Mouse (Mus musculus) forelimb bud, embryonic 11.5 days (tissue): ENCODE data around the gene Fbxo44.
"Not testable (repeated sequence)": the region's sequence is repeated elsewhere in the genome, so short reads cannot be mapped to it uniquely, and the experiment has no call there.

Experiments
- DNase-seq: peaks from one replicate; pipeline ENCODE4 v3.0.0-alpha.2; 2012; ENCODE audit warnings: low read depth, low spot score

The Fbxo44 gene

DNA sequence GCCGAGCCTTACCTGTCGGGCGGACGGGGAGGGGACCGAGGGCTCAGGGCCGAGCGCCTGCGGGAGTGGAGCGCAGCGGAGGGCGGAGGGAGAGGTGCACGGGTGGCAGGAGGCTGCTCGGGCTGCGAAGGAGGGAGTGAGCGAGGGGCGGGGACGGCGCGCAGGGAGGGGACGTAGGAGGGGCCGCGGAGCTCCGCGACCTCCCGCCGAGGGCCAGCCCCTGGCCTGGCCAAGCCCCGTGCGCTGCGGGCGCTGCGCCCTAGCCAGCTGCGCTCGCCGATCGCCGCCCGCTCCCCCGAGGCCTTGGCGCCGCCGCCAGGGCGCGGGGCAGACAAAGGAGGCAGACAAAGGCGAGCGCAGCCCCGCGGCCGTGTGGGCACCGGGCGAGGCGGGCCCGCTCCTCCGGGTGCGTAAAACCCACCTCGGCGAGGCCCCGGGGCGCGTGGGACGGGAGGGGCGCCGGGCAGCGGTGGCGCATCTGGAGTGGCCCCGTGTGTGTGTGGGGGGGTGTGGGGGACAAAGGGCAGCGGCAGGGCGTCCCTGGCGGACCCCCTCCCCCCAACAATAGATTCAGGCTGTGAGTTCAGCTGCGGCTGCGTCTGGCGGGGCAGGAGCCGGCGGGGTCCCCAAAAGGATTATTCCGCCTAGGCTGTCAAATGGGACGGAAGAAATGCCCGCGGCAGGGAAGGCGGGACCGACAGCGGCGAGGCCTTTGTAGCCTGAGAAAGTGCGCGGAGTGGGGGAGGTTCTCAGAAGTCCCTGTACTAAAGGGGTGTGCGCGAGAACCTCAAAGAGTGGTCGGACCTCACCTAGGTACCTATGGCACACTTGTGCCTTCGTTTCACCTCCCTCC, 29.5 kb downstream of the Fbxo44 start, which contains the start of gene Draxin:
Gene Draxin, minus strand, starts transcription at position 138 of the 853 bp plus-strand sequence.
- peak; percentile 77 for DNase-seq

DNA sequence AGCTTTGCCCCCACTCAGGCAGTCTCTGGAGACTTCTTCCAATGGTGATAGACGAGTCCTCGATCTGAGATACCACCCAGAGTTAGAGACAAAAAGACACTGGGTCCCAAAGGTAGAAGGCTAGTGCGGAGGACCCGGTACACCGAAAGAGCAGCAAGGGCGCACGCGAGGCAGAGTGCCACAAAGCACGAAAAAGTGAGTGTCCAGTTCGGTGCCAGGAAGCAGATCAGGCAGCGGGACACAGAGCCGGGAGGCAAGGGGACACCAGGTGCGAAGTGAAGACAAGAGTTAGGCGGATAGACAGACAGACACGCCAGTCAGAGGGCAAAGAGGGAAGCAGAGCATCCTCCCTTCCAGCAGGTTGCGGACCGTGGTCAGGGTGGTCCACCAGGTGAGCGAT, 30.1 kb downstream of the Fbxo44 start, which contains the start of gene Mad2l2:
Gene Mad2l2, plus strand, starts transcription at position 252 of the 400 bp plus-strand sequence.
- no peak for DNase-seq

DNA sequence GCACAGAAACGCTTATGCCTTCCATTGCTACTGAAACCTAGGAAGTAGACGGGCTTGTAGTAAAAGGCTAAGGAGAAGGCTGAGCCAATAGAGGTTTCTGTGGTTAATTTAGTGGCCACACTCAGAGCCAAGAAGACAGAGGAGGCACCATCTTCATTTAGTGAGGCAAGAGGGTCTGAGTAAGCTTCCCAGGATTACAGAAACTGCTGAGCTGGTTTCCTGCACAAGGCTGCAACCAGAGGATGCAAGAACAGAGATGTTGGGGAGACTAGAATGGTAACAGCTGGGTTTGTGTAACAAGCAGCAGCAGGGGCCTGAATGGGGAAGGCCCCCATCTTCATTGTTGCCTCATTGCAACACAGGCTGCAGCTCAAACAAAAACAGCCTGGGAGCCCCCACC, 31.6 kb downstream of the Fbxo44 start:
- no peak for DNase-seq

DNA sequence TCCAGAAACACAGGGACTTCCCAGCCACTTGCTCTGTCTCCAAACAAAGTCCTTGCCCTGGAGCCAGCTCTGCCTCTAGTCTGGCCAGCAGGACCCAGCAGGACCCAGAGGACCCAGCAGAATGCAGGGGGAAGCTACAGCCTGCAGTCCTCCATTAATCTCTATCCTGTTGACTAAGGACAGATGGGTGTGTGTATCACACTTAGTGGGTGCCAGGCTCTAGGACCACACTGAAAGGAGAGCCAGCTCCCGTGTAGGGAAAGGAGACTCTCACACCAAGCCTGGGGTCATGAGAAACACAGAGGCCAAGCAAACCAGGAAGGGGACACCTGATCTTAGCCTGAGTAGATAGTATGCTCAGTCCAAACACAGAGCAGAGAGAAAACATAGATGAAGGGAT, 32.0 kb downstream of the Fbxo44 start:
- no peak for DNase-seq

DNA sequence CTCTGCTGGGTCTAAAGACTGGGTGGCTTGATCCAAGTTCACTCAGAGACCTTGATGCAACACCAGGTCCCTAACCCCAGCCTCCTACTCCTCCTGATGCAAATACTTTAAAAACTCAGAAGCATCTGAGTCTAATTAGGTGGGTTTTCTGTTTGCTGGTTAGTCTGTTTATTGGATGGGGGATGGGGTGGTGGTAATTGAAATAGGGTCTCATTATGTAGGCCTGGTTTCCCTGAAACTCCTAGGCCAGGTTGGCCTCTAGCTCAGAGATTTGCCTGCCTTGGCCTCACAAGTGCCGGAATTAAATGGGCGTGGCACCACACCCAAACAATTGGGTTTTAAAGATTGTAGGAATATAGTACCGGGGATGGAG, 37.6 kb downstream of the Fbxo44 start:
- DNase-seq, result no peak

DNA sequence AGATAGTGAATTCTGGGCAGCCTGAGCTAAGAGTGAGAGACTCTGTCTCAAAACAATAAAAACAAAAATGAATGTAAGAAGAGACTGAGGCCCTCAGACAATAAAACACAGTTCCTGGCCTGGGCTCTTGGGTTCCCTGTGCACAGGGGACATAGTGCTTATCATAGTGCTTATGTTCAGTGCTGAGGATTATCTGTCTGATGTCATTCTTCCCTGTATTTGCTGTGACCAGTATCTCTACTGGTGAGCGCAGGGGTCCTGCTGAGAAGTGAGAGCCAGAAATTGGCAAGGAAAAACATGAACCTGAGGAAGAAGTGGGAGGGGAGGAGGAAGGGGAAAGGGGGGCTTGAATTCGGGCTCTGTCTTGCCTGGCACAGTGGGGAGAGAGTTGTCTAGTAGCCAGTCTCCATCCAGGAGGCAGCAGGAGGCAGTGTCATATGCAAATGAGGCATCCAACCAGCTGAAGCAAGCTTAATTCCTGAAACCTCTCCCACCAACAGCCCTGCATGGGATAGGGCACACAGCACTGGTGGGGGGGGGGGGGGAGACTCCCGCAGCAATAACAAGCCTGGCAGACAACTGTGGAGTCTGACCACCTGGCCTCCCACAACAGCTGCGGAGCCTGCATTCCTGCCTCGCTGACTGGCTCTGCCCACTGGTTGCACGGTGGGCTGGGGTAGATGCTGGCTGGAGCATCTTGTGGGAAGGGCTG, 38.1 kb downstream of the Fbxo44 start:
- DNase-seq, result peak; percentile 83

DNA sequence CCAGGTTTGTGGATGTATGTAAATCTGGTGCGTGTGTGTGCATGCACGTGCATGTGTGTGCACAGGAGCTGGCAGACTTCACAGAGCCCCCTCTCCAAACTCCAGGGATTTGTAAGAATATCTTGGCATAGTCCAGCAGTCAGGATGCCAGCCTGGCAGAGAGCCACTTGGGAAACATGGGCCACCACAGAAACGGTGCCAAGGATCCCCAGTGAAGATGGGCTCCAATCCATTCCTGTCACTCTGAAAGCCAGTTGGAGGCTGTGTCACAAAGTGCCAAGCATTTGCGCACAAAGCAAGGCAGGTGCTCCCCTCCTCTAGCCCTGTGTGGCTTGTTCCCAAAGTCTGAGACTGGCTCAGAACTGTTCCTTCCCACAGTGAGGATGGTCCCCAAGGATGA, 38.9 kb downstream of the Fbxo44 start:
- no peak for DNase-seq

DNA sequence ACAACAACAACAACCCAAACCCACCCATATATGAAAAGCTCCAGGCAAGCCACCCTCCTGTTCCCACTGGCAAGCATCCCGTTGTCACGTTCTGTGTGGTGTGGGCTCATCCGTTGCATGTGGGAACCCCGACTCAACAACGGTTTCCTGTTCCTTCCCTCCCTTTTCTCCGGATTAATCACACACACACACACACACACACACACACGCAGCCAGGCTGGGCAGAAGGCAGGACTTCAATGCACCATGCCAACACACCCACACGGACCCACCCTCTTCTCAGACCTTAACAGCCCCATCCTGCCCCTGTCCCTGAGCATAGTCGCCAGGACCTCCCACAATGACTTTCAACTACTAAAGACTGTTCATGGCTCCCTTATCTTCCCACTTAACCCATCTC, 39.7 kb downstream of the Fbxo44 start:
- DNase-seq, result no peak

DNA sequence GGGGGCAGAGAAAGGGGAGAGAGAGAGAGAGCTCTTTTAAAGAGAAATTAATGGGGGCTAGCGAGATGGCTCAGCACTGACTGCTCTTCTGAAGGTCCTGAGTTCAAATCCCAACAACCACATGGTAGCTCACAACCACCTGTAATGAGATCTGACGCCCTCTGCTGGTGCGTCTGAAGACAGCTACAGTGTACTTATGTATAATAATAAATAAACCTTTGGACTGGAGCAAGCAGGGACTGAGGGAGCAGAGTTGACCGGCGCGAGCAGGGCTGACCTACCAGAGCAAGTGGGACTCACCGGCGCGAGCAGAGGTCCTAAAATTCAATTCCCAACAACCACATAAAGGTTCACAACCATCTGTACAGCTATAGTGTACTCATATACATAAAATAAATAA, 40.7 kb downstream of the Fbxo44 start:
- not testable (repeated sequence) for DNase-seq

DNA sequence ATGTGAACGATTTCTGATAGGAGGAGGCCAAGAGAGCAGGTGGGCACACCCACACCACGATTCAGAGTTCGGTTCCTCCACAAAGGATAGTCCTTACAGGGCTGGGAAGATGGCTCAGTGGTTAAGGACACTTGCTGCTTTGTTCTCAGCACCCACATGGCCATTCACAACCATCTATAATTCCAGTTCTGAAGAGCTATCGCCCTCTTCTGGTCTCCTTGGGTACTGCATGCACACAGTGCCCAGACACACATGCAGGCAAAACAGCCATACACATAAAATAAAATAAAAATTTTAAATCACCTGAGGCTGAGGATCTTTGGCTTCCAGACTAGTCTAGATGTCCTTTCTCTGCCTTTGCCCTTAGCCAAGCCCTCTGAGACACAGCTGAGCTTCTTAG, 42.9 kb downstream of the Fbxo44 start:
- DNase-seq, result no peak

DNA sequence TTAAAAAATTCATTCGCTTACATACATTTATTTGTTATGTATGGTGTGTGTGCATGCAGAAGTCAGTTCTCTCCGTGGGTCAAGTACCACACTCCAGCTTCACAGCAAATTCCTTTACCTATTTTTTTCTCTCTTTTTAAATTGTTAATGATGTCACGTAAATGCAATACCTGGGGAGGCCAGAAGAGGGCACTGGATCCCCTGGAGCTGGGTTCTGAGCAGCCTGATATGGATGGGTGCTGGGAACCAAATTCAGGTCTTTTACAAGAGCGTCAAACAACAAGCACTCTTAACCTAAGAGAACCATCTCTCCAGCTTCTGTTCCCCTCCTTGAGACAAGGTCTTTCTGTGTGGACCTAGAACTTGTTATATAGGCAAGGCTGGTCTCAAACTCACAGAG, 43.6 kb downstream of the Fbxo44 start:
- no peak for DNase-seq

DNA sequence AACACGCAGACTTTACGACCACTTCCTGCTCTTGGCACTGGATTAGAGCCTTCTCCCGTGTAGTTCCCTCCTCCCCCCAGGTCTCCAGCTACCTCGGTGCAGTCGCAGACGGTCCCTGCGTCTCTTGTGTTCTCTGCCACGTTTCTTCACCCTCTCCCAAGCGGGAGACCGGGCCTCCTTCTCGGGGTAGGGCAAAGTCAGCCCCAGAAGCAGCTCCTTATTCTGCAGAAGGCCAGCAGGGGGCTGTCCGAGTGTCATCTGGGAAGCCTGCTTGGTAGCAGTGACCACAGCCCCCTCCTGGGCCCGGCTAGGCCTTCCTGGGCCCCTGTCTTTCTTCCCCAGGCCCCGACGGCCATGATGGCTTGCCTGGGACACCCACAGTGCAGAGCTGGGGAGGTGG, 44.8 kb downstream of the Fbxo44 start:
- DNase-seq, result peak; percentile 52

DNA sequence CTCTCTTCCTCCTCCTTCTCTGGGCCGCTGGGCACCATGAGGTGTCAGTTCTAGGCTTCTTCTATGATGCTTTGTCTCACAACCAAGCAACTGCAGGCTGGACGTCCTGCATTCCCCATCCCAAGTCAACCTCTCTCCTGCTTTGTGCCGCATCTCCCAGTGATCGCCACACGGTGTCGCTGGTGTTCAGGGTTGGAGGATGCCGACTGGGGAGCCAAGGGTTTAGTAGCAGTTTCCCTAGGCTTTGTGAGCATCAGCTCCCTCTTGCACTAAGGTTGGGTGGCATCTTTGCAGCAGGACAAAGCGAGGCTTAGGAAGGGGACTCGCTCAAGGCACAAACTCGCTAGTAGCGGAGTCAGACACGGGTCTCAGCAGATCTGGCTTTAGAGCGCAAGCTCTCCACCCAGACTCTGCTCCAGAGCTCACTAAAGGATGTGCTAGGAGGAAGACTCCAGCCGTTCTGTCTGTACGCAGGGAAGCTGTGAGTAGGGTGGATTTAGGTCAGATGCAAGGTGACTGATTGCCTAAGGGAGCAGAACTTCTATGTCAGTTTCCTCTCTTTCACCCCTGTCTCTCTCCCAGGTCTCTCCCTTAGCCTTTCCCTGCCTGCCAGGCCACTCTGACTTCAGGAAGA, 45.4 kb downstream of the Fbxo44 start:
- peak; percentile 87 for DNase-seq

DNA sequence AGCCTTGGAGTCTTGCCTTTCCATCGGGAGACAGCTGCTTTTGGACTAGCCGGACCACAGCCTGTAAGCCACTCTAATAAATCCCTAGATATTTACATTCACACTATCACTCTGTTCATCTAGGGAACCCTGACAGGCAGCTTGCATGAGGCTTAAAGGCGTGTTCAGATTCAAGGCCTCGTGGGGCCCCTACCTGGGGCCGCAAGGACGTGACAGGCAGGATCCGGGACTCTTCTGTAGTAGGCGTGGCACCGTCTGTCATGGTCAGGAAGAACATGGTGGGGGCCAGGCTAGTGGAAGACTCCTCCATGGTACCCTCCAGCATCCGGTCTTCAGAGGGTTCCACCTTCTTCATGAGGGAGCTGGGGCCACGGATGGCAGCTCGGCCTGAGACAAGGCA, 47.8 kb downstream of the Fbxo44 start:
- DNase-seq, result no peak

DNA sequence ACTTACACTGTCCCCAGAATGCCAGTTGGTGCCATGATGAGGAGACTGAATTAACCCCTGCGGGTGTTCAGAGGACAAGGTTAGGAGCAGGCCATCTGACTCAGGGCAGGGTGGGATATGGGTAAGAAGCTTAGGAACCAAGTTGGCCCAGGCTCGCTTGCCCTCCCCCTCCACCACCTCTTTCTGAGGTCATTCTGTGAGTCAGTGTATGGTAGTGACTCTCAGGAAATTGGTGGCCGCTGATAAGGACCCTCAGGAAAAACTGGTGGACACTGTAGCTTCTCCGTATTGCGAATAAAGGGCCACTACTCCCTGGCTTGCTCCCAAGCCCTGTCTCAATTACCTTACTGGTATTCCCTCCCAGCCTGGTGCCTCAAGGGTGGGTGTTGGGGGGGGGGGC, 51.1 kb downstream of the Fbxo44 start:
- no peak for DNase-seq

DNA sequence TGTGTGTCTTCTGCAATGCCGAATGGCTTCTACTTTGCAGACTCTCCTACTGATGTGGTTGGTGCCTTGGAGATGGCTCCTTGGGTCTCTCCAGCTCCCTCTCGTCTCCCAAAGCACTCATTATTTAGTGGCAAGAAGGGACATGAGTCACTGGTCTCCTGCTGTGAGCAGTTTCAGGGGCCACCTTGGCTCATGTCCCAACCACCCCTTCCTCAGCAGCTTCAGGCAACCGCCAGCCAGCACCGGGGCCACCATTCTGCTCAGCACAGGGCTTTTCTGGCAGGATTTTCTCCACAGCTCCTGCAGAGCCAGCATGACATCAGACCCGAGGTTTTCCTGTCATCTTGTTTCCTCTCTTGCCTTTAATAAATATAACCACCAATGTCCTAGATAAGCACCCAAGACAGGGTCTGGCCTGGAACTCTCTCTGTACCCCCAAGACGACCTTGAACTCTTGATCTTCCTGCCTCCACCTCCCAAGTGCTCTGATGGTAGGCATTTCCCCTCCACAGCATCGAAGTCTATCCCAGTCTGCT, 51.6 kb downstream of the Fbxo44 start:
- no peak for DNase-seq

DNA sequence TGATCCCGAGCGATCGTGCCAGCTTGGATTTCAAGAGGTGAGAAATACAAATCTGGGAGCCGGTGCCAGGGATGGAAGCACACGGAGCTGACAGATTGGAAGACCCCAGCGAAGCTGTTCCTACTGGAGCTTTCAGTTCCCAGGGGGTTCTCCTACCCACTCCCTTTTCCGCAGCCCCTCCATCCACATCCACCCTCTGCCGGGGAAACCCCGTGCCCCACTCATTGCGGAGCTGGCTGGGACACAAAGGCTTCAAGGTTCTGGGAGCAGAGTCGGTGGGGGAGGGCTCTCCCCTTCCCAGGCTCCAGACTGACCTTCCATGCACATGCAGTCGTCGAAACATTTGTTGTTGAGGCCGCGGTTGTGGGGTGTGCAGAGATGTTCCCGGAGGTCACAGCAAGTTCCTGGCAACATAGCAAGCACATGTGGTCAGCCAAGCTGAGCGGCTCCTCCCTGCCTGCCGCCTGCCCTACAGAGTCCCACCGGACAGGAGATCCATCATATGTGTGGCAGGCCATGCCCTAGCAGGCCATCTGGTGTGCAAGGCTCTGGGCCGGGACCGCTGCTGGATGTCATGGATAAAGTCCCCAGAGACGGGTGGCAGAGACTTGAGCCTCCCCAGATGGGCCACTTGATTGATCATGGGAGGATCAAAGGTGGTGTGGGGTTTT, 52.5 kb downstream of the Fbxo44 start:
- DNase-seq, result no peak

DNA sequence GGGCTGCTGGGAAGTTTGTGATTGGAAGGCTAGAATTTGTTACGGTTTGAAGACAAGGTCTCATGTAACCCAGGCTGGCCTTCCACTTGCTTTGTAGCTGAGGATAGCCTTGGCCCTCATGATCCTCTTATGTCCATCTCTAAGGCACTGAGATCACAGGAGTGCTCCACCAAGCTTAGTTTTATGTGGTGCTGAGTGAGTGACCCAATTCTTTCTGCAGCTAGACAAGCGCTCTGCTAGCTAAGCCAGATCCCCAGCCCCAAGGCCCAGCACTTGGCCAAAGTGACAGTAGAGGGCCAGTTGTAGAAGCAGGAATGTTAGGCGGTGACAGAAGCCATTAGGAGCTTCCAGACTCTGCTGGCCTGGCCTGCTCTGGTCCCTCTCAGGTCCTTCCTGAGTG, 56.1 kb downstream of the Fbxo44 start:
- no peak for DNase-seq
